Mouse (Mus musculus): ENCODE measurements around the gene Gm20767. TPM values are rescaled to one million over a fixed set of nuclear protein-coding genes. Genes with fewer than 3 reads are reported as not detected.
"Not testable (repeated sequence)": the region's sequence is repeated elsewhere in the genome, so short reads cannot be mapped to it uniquely, and the experiment has no call there.

The Gm20767 gene
- polyA plus RNA-seq, 1 experiment from 2014 or later = not detected

- not testable (repeated sequence) for DNase-seq; ATAC-seq (ENCODE audit: low FRiP score, low TSS enrichment)
- 59% methylated on average over 3 of the region's 3 CpGs for WGBS
Observed at GRCm38 (mm10) chr13:120150589-120150988, 10.5 kb downstream of the Gm20767 start.

GRCm38 (mm10) chr13:120168301-120168700 lies 28.3 kb downstream of the Gm20767 start:
- ATAC-seq (ENCODE audit: low FRiP score, low TSS enrichment) = not testable (repeated sequence)

More at GRCm38 (mm10) chr13:120150589-120150988, 10.5 kb downstream of the Gm20767 start:
- not testable (repeated sequence) for H3K27me3 ChIP-seq (ENCODE audit: control insufficient read depth, insufficient read depth, low read length); H3K27ac ChIP-seq (replicated peaks; ENCODE audit: low read depth, low read length); H3K4me1 ChIP-seq (ENCODE audit: control insufficient read depth, insufficient read depth, low read length); H3K4me2 ChIP-seq (ENCODE audit: low read length); H3K9me3 ChIP-seq (ENCODE audit: control insufficient read depth, low read length); H3K36me3 ChIP-seq (ENCODE audit: control insufficient read depth, insufficient read depth, low read length); H3K9ac ChIP-seq (replicated peaks; ENCODE audit: low read length); H3K4me3 ChIP-seq (replicated peaks; ENCODE audit: low read depth, low read length)

GRCm38 (mm10) chr13:120172133-120172532 lies 32.1 kb downstream of the Gm20767 start, which contains the start of gene Gm21818:
Gene Gm21818 (plus strand): TSS chr13:120172433.
- not testable (repeated sequence) for DNase-seq; ATAC-seq (ENCODE audit: low FRiP score, low TSS enrichment); H3K4me2 ChIP-seq (ENCODE audit: low read length); H3K9me3 ChIP-seq (ENCODE audit: control insufficient read depth, low read length); H3K4me3 ChIP-seq (replicated peaks; ENCODE audit: low read depth, low read length); H3K4me1 ChIP-seq (ENCODE audit: control insufficient read depth, insufficient read depth, low read length); H3K9ac ChIP-seq (replicated peaks; ENCODE audit: low read length); H3K36me3 ChIP-seq (ENCODE audit: control insufficient read depth, insufficient read depth, low read length); H3K27ac ChIP-seq (replicated peaks; ENCODE audit: low read depth, low read length); H3K27me3 ChIP-seq (ENCODE audit: control insufficient read depth, insufficient read depth, low read length)
- 75% methylated on average over 4 of the region's 4 CpGs for WGBS

More at GRCm38 (mm10) chr13:120168301-120168700, 28.3 kb downstream of the Gm20767 start:
- WGBS = 59% methylated on average over 5 of the region's 5 CpGs
- H3K9ac ChIP-seq (replicated peaks; ENCODE audit: low read length); H3K36me3 ChIP-seq (ENCODE audit: control insufficient read depth, insufficient read depth, low read length); H3K4me3 ChIP-seq (replicated peaks; ENCODE audit: low read depth, low read length); H3K9me3 ChIP-seq (ENCODE audit: control insufficient read depth, low read length); DNase-seq; H3K4me1 ChIP-seq (ENCODE audit: control insufficient read depth, insufficient read depth, low read length); H3K27ac ChIP-seq (replicated peaks; ENCODE audit: low read depth, low read length); H3K27me3 ChIP-seq (ENCODE audit: control insufficient read depth, insufficient read depth, low read length); H3K4me2 ChIP-seq (ENCODE audit: low read length): not testable (repeated sequence)

GRCm38 (mm10) chr13:120196189-120196821 lies 56.3 kb downstream of the Gm20767 start:
- not testable (repeated sequence) for ATAC-seq (ENCODE audit: low FRiP score, low TSS enrichment); H3K9ac ChIP-seq (replicated peaks; ENCODE audit: low read length); H3K4me3 ChIP-seq (replicated peaks; ENCODE audit: low read depth, low read length); H3K4me1 ChIP-seq (ENCODE audit: control insufficient read depth, insufficient read depth, low read length); DNase-seq; H3K9me3 ChIP-seq (ENCODE audit: control insufficient read depth, low read length); H3K27me3 ChIP-seq (ENCODE audit: control insufficient read depth, insufficient read depth, low read length); H3K27ac ChIP-seq (replicated peaks; ENCODE audit: low read depth, low read length); H3K36me3 ChIP-seq (ENCODE audit: control insufficient read depth, insufficient read depth, low read length); H3K4me2 ChIP-seq (ENCODE audit: low read length)
- 84% methylated on average over 7 of the region's 8 CpGs for WGBS

Other genes with a start within 250 kb of the Gm20767 start
- not detected in 2 replicates for gene Tcstv1, start 245.5 kb upstream of the Gm20767 start, polyA plus RNA-seq (2014; fragmentation: Nextera tagmentation; extraction: Ambion mirVana)
- not detected in 2 replicates for gene Gm21761, start 211.0 kb upstream of the Gm20767 start, polyA plus RNA-seq (2014; fragmentation: Nextera tagmentation; extraction: Ambion mirVana)
- gene B020031M17Rik, start 189.4 kb upstream of the Gm20767 start, polyA plus RNA-seq (2014; fragmentation: Nextera tagmentation; extraction: Ambion mirVana) = not detected in 2 replicates
- not detected in 2 replicates for gene Gm36079, start 113.2 kb upstream of the Gm20767 start, polyA plus RNA-seq (2014; fragmentation: Nextera tagmentation; extraction: Ambion mirVana)
- not detected in 2 replicates for gene Gm21188, start 88.1 kb upstream of the Gm20767 start, polyA plus RNA-seq (2014; fragmentation: Nextera tagmentation; extraction: Ambion mirVana)
- not detected in 2 replicates for gene Gm21818, start 32.2 kb downstream of the Gm20767 start, polyA plus RNA-seq (2014; fragmentation: Nextera tagmentation; extraction: Ambion mirVana)
- not detected in 2 replicates for gene Gm21762, start 75.7 kb downstream of the Gm20767 start, polyA plus RNA-seq (2014; fragmentation: Nextera tagmentation; extraction: Ambion mirVana)
- not detected in 2 replicates for gene Gm21731, start 98.9 kb downstream of the Gm20767 start, polyA plus RNA-seq (2014; fragmentation: Nextera tagmentation; extraction: Ambion mirVana)
- gene AF067061, start 122.9 kb downstream of the Gm20767 start, polyA plus RNA-seq (2014; fragmentation: Nextera tagmentation; extraction: Ambion mirVana) = not detected in 2 replicates
- 0.47 TPM in 1 of 2 replicates, not detected in the other for gene BC147527, start 160.1 kb downstream of the Gm20767 start, polyA plus RNA-seq (2014; fragmentation: Nextera tagmentation; extraction: Ambion mirVana)
- not detected in 2 replicates for gene Tcstv3, start 176.6 kb downstream of the Gm20767 start, polyA plus RNA-seq (2014; fragmentation: Nextera tagmentation; extraction: Ambion mirVana)